Mouse (Mus musculus) CH12.LX (cell line): ENCODE results near the gene St8sia6.

Experiments
- CTCF ChIP-seq, 2 experiments: IDR thresholded peaks in 1 of 2; conservative IDR thresholded peaks in 1 of 2; 2 replicates each; pipeline ENCODE4 v1.5.1; 2011 to 2012; ENCODE audit warnings: low read depth in 2 of 2, low read length in 2 of 2, improper control_type of control experiment in 1 of 2, inconsistent platforms in 1 of 2, mild to moderate bottlenecking in 1 of 2, moderate library complexity in 1 of 2
- EP300 ChIP-seq: IDR thresholded peaks from 2 replicates; pipeline ENCODE4 v1.6.1; 2011; ENCODE audit warnings: low read length, improper control_type of control experiment
- HCFC1 ChIP-seq: IDR thresholded peaks from 2 replicates; pipeline ENCODE4 v1.6.1; 2012; ENCODE audit warnings: low read depth, mild to moderate bottlenecking, inconsistent platforms, low read length, improper control_type of control experiment
- MAFK ChIP-seq: IDR thresholded peaks from 2 replicates; pipeline ENCODE4 v1.6.1; 2011; ENCODE audit warnings: low read length, improper control_type of control experiment; ENCODE audit not compliant: insufficient replicate concordance
- NELFE ChIP-seq: IDR thresholded peaks from 2 replicates; pipeline ENCODE4 v1.6.1; 2011; ENCODE audit warnings: low read depth, low read length, improper control_type of control experiment
- NRF1 ChIP-seq: IDR thresholded peaks from 2 replicates; pipeline ENCODE4 v1.6.1; 2014; ENCODE audit warnings: low read depth, mild to moderate bottlenecking, inconsistent platforms, low read length, improper control_type of control experiment, moderate library complexity
- POLR2A ChIP-seq: IDR thresholded peaks from 2 replicates; pipeline ENCODE4 v1.6.1; 2011; ENCODE audit warnings: low read depth, mild to moderate bottlenecking, improper control_type of control experiment, low read length
- ZNF384 ChIP-seq: IDR thresholded peaks from 2 replicates; pipeline ENCODE4 v1.6.1; 2012; ENCODE audit warnings: low read depth, low read length, improper control_type of control experiment, inconsistent platforms

GRCm38 (mm10) chr2:13727901-13728300 is 66.0 kb downstream of the St8sia6 start:
- TF ChIP-seq MAFK (no peak), CTCF (conservative IDR thresholded peaks at IDR 0.05 in 1 of 2, IDR thresholded peaks at IDR 0.05 in 1 of 2; ENCODE audit: low read depth in 2 of 2, low read length in 2 of 2) (no peak), POLR2A (no peak), NRF1 (no peak), HCFC1 (no peak), NELFE (no peak), ZNF384 (no peak), EP300 (no peak)
